Comparison of ENCODE assay signal across 22 mouse cellular contexts in genomic region chr13:99118901-99119300, GRCm38 (mm10).
DNase-seq lines count a peak whose midpoint lies in the region; ATAC-seq and TF ChIP-seq lines count a peak whose summit lies in the region.
"Had no signal": no experiment of that assay in that cellular context is flagged by ENCODE, and none has a peak within 500 bp of the region (broad histone marks: within the 10 kb centered on the region; RNA-seq: fewer than 3 reads in every experiment).

No protein-coding gene starts in this region.

- H3K4me3 ChIP-seq in forebrain, embryonic 13.5 days = no peak overlapping the region
- H3K4me3 ChIP-seq in forebrain, embryonic 16.5 days (replicated peaks; ENCODE audit: low read length) = no peak overlapping the region
- H3K4me3 ChIP-seq in kidney, adult 2 months (ENCODE audit: insufficient read depth, low read depth, low read length) = no peak overlapping the region
- H3K4me3 ChIP-seq: heart, embryonic 10.5 days; megakaryocyte, embryonic 14.5 days had no signal

- no peak overlapping the region for H3K27ac ChIP-seq in forebrain, embryonic 13.5 days
- no peak overlapping the region for H3K27ac ChIP-seq in forebrain, embryonic 16.5 days (ENCODE audit: low read length)
- peak overlapping the region; percentile 74 for H3K27ac ChIP-seq in kidney, adult 2 months (ENCODE audit: insufficient read depth, low read depth, low read length)
- H3K27ac ChIP-seq: heart, embryonic 10.5 days had no signal

- H3K27me3 ChIP-seq in forebrain, embryonic 13.5 days = no peaks in the 10 kb centered on the region
- no peaks in the 10 kb centered on the region for H3K27me3 ChIP-seq in forebrain, embryonic 16.5 days (replicated peaks; ENCODE audit: control insufficient read depth, insufficient read depth, low read length)
- H3K27me3 ChIP-seq in kidney, adult 2 months (replicated peaks; ENCODE audit: control insufficient read depth, insufficient read depth, low read length) = no peaks in the 10 kb centered on the region
- H3K27me3 ChIP-seq: megakaryocyte, embryonic 14.5 days had no signal

- TF ChIP-seq CTCF in kidney, adult 2 months (conservative IDR thresholded peaks at IDR 0.05; ENCODE audit: insufficient read depth, insufficient read length, low read depth, low read length) = no peak

- ATAC-seq in forebrain, embryonic 13.5 days = peak; percentile 51; the same call in 1 of the 2 replicates
- no peak for ATAC-seq in forebrain, embryonic 16.5 days

- intact Hi-C loops in left cerebral cortex, postnatal 36 days (cut with DNase I) = no loop called here

- no peaks in the 10 kb centered on the region for H3K36me3 ChIP-seq in forebrain, embryonic 13.5 days (ENCODE audit: poor library complexity, severe bottlenecking)
- H3K36me3 ChIP-seq in forebrain, embryonic 16.5 days (ENCODE audit: control insufficient read depth, insufficient read depth) = no peaks in the 10 kb centered on the region
- no peaks in the 10 kb centered on the region for H3K36me3 ChIP-seq in kidney, adult 2 months (ENCODE audit: control insufficient read depth, insufficient read depth, low read length)
- H3K36me3 ChIP-seq: G1E; heart, embryonic 10.5 days had no signal

- WGBS in forebrain, embryonic 13.5 days = 30% methylated on average over 7 of the region's 7 CpGs
- WGBS in forebrain, embryonic 16.5 days = 16% methylated on average over 7 of the region's 7 CpGs
- WGBS in kidney, adult 2 months = 35% methylated on average over 7 of the region's 7 CpGs

- peaks cover 14% of the 10 kb centered on the region for H3K4me1 ChIP-seq in forebrain, embryonic 13.5 days
- peaks cover 7% of the 10 kb centered on the region for H3K4me1 ChIP-seq in forebrain, embryonic 16.5 days (replicated peaks; ENCODE audit: control insufficient read depth, insufficient read depth, low read length)
- H3K4me1 ChIP-seq in kidney, adult 2 months (ENCODE audit: control insufficient read depth, insufficient read depth, low read length) = peaks cover 8% of the 10 kb centered on the region; the same call in 1 of the 2 replicates

- no peak overlapping the region for H3K4me2 ChIP-seq in forebrain, embryonic 13.5 days
- H3K4me2 ChIP-seq in forebrain, embryonic 16.5 days (ENCODE audit: low read length) = no peak overlapping the region
- H3K4me2 ChIP-seq: liver, embryonic 11.5 days had no signal

- no peak for TF ChIP-seq POLR2A in kidney, adult 2 months (IDR thresholded peaks at IDR 0.05; ENCODE audit: low read depth, low read length)

- no peaks in the 10 kb centered on the region for H3K9me3 ChIP-seq in forebrain, embryonic 13.5 days (replicated peaks)
- H3K9me3 ChIP-seq in forebrain, embryonic 16.5 days (ENCODE audit: control insufficient read depth, low read length) = no peaks in the 10 kb centered on the region
- H3K9me3 ChIP-seq: G1E; heart, embryonic 10.5 days; megakaryocyte, embryonic 14.5 days had no signal

- DNase-seq in kidney, adult 2 months = peak; percentile 71
- no peak for DNase-seq in kidney, postnatal 4 days
- peak; percentile 21 for DNase-seq in testis, postnatal 10 days (ENCODE audit: low spot score)
- DNase-seq in testis, postnatal 14 days (ENCODE audit: low spot score) = no peak
- no peak for DNase-seq in ovary, postnatal 14 days (ENCODE audit: low spot score)
- no peak for DNase-seq in left cerebral cortex, postnatal 36 days (ENCODE audit: low spot score in 2 of 2)
- DNase-seq: adrenal gland, postnatal 25 days; cerebellum, adult 11-12 months; cerebellum, postnatal 25 days; embryo, embryonic 11 days; heart, postnatal 10 days; layer of hippocampus, adult 9-11 months; lung, adult 18-20 months; lung, postnatal 14 days; retina, postnatal 1 day; right cerebral cortex, postnatal 4 days had no signal

- no peak overlapping the region for H3K9ac ChIP-seq in forebrain, embryonic 13.5 days
- no peak overlapping the region for H3K9ac ChIP-seq in forebrain, embryonic 16.5 days (replicated peaks; ENCODE audit: low read depth, low read length)

Comparison
In these comparisons a context has a peak if more than half of its experiments do, and no peak if none do; other contexts are left out.
1. DNase-seq: peak in kidney, adult 2 months (single experiment) and testis, postnatal 10 days (single experiment); none in kidney, postnatal 4 days (0 of 2), testis, postnatal 14 days (single experiment), ovary, postnatal 14 days (single experiment) and left cerebral cortex, postnatal 36 days (0 of 2).